Mouse (Mus musculus) pancreas, adult 10 weeks (tissue): ENCODE data around the gene Rassf6. TPM values are rescaled to one million over a fixed set of nuclear protein-coding genes. Genes with fewer than 3 reads are reported as not detected.

Experiments used
- polyA plus RNA-seq: library from polyadenylated mRNA; stranded (reverse); fragments of 350-450 nt; fragmentation: Illumina TruSeq; extraction: RNeasy Lipid Tissue Mini Kit (QIAGEN cat#74804); gene quantifications from one replicate; pipeline ENCODE4 v1.2.3, GENCODE M21; 2015; ENCODE audit warnings: low read depth, low replicate concordance; ENCODE audit not compliant: insufficient read depth

Rassf6 gene
- 2.0 TPM for polyA plus RNA-seq

DNA sequence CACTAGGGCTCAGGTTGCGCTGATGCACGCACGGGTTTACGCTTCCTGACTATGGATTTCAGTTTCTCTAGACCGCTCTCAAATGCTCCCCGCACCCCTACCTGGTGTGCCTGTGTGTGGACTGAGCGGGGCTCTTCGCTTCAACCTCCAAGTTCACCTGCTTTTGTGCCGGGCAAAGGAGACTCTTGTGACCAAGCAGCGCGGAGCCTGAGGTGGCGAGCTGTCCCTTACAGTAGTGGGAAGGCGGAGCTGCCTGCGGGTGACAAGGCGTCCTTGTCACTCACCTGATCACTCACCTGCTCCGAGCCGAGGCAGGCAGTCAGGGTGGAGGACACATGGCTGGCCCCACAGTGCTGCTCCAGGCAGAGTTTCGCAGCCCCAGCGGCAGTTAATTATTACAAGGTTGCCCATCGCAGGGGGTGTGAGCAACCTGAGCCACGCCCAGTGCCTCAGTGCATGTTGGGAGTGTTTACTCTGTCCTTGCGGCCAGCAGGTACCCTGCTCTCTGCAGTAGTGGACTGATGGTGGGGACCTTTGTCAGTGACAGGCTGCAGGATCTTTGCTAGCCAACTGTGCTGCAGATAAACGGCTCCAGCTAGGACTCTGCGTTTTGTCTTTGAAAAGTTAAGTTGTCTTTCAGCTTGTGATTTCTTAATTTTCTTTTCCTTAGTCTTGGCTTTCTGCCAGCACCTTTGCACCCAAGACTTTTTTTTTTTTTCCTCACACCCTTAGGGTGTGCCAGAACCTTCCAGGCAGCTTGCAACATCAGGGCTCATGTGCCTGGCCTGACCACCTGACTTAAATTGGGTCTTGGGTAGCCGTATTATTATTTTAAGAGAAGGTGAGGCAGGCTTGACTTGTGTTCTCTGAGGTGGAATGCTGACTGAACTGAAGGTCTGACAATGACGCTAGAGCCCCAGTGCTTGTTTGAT lies at the start of gene Rassf6:
Gene Rassf6 (minus strand): TSS at position 372 of the 932 bp plus-strand sequence.

DNA sequence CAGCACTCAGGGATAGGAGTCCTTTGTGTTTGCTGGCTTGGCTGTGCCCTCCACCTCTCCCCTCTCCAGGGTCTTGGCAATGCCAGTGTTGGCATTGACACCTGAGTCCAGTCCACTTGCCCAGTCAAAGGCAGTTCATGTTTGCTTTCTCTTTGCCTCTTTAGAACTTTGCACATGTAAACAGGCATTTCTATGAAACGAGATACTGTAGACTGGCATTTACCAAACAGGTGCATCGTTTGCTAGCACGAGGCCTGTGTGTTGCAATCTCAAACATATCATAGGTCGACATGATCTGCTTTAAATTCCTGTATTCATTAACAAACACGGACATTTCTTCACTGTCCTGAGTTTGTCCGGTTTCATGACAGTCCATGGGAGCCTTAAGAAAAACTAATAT lies 79.7 kb downstream of the Rassf6 start, which contains the start of gene 5830473C10Rik:
Gene 5830473C10Rik (plus strand): TSS at position 365 of the 400 bp plus-strand sequence.

Other genes starting within 250 kb of the Rassf6 start
- gene Alb, start 179.8 kb downstream of the Rassf6 start, polyA plus RNA-seq, result 1.1 TPM
- gene Afp, start 149.9 kb downstream of the Rassf6 start, polyA plus RNA-seq, result not detected
- gene Afm, start 121.7 kb downstream of the Rassf6 start, polyA plus RNA-seq, result 3.4 TPM
- gene 5830473C10Rik, start 79.5 kb downstream of the Rassf6 start, polyA plus RNA-seq, result not detected
- not detected for gene Cxcl5, start 118.7 kb upstream of the Rassf6 start, polyA plus RNA-seq
- 3.0 TPM for gene Ppbp, start 127.9 kb upstream of the Rassf6 start, polyA plus RNA-seq
- 26.1 TPM for gene Pf4, start 131.8 kb upstream of the Rassf6 start, polyA plus RNA-seq
- gene Cxcl3, start 145.4 kb upstream of the Rassf6 start, polyA plus RNA-seq, result not detected
- gene Cxcl15, start 153.9 kb upstream of the Rassf6 start, polyA plus RNA-seq, result not detected